Mouse (Mus musculus): ENCODE data around the gene Jarid2.
"Not testable (repeated sequence)": the region's sequence is repeated elsewhere in the genome, so short reads cannot be mapped to it uniquely, and the experiment has no call there.

The Jarid2 gene

DNA sequence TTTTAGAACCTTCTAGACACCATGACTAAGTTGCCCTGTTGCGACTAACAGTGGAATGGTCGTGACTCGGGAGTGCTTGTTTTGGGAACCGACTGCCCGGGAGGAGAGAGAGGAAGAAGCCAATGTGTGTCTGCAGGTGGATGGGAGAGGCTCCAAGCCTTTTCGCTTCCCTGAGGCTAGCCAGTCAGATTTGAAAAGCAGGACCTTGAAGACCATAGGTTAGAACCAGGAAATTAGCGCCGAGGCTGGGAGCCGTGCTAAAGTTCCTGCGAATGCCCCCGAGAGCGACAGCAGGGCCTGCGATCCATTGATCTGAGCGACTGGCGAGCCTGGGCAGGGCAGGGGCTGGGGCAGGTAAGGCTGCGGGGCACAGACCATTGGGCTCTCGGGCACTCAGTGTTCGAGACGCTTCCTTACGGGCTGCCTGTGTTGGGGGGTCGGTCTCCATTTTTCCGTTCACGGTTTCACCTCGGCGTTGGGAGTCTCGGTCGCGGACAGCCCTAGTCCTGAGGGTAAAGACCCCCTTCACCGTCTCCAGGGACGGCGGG is at the start of gene Jarid2:
Jarid2 (plus strand) TSS at position 51 of the 548 bp plus-strand sequence.
- DNase-seq: peak; percentile 60

DNA sequence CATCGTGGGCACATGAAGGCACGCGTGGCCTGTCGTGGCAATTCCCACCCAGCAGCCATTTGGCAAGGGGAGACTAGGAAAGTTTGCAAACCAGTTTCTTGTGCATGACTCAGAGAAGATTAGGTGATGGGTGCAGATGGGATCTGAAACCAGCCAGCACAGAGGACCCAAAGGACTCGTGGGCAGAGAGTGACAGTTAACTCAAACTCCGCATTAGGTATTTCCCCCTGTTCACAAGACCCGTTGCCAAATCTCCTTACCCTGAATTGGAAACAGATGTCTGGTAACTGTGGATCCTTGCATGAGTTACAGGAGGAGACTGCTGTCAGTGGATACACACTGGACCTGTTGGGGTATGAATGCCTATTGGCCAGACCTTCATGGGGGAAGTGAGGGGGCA is 48.2 kb upstream of the Jarid2 start:
- no peak for DNase-seq

DNA sequence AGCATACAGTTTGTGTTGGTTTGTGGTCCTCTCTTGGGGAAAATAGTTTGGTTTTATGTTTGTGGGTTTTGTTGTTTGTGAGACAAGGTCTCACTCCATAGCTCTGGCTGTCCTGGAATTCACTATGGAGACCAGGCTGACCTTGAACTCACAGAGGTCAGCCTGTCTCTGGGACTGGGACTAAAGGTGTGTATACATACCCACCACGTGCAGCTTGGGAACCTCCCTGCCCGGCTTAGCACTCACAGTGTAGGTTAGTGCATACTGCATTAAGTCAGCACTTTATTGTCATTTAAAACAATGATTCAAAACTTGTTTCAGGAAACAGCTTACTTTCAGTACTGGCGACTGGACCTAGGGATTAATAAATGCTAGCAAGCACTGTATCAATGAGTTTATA is 41.1 kb upstream of the Jarid2 start:
- DNase-seq: no peak

DNA sequence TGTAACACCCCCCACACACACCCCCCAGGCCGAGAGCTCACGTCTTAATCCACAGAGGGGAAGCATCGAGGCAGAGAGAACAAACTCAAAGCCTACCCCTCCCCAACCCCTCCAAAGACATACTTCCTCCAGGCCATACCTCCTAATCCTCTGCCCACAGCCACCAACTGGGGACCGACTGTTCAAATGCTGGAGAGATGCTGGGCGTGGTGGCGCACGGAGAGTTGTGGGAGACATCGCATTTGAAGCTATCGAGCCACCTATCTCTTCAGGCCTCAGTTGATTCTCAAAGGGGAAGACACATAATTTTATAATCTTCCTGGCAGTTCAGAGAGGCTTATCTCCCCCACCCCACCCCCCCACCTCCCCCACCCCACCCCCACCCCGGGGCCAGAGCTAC is 31.6 kb upstream of the Jarid2 start:
- DNase-seq: no peak

DNA sequence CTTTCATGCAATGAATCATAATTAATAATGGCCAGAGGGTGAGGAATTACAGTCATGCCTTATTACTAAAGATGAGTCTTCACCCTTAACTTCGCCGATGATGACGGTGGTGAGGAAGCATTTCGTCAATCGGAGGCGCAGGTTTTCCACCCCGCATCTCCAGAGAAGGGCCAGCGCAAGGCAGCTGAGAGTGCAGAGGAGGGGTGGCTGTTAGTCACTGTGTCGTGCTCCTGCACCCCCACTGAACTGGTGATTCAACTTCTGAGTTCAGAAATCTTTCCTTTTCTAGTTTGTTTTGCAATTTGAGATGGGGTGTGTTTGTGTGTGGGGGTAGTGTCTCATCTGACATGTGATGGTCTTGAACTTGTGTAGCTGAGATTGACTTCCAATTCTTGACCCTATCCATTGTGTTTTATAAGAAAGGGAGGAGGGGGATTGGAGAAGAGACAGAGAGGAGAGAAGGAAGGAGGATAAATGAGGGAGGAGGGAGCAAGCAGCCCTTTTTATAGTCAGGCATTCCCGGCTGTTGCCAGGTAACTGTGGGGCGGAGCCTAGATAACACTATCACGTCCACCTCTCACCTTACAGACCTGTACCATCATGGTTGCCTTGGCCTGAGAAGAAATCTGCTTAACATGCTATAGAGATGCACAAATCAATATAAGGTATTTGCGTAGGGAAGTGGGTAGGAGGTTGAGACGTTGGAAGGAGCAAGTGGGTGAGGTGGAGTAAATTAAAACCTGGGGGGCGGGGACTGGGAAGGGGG is 25.1 kb upstream of the Jarid2 start:
- DNase-seq: no peak

DNA sequence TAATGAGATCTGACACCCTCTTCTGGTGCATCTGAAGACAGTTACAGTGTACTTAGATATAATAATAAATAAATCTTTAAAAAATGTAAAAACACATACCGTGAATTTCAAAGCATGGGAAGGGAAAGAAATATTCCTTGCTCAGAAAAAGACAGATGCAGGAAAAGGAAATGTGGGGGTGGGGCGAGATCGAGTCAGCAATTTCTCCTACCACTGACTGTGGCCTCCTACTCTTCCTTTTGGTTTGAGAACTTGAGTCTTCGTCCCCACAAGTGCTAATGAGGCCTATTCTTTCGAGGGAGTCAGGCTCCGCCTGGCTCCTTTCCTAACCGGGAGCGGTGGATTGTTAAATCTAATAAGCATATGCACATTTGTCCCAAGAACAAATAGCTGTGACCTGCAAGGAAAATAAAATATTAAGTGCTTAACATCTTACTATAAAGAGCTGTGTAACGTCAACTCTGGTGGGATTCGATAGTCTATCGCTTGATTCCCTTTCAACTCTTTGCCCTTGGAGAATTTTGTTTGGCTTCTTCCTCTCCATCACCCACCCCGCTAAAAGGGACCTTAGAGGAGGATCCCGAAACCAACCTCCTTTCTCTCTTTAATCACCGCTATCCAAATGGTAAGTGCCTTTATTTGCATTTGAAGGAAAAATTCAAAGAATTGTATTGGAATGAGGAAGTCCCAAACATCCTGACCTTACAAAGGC is 24.1 kb upstream of the Jarid2 start:
- peak; percentile 15 for DNase-seq

DNA sequence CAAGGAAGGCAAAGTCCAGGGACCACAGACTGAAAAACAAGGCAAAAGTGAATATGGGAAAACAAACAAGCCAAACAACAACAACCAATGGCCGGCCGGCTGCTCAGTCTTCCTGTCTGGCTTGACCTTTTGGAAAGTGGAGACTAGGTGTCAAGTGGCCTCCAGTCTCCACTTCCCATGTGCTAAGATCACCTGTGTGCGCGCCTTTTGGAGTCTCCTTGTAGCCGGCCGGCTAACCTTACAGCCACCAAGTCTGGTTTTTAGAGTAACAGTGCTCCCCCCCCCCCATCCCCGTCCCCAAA is 23.6 kb upstream of the Jarid2 start:
- DNase-seq: no peak

DNA sequence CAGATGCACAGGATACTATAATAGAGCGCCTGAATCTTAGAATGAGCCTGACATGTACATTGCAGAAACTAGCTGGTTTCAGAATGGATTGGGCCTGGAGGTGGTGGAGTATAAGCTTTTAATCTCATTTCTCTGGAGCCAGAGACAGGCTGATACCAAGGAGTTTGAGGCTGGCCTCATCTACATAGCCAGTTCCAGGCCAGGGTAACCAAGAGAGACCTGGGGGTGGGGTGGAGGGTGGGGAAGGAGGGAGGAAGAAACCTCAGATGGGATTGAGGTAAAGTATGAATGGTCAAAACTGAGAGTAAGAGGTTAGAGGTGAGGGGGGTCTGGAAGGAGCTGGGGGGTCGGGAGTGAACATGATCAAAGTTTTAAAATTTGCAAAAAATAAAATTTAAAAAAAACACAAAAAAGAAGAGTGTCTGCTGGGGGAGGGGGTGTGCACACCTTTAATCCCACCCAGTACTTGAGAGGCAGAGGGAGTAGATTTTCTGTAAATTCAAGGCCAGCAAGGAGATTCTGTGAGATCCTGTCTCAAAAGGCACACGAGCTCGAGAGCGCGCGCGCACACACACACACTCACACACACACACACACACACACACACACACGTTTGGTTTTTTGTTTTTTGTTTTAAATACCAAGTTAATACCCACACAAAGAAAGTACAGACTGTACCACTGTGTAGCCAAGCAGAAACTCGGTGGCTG is 22.9 kb upstream of the Jarid2 start:
- no peak for DNase-seq

DNA sequence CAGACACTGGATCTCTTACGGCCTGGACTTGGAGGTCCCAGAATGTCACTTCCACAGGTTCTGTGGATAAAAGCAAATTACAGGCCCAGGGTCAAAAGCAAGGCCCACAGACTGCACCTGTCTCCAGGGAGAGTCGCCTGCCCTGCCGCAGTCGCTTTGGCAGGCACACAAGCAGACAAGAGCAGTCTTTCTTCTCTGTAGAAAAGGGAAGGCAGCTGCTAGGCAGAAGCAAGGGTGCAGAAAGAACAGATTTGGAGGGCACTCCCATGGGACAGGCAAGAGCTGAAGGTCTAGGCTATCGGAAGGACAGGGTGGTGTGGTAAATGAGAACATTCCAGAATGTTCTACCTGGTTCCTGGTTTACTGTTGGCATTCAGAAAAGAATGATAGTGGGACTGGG is 22.1 kb upstream of the Jarid2 start:
- no peak for DNase-seq

DNA sequence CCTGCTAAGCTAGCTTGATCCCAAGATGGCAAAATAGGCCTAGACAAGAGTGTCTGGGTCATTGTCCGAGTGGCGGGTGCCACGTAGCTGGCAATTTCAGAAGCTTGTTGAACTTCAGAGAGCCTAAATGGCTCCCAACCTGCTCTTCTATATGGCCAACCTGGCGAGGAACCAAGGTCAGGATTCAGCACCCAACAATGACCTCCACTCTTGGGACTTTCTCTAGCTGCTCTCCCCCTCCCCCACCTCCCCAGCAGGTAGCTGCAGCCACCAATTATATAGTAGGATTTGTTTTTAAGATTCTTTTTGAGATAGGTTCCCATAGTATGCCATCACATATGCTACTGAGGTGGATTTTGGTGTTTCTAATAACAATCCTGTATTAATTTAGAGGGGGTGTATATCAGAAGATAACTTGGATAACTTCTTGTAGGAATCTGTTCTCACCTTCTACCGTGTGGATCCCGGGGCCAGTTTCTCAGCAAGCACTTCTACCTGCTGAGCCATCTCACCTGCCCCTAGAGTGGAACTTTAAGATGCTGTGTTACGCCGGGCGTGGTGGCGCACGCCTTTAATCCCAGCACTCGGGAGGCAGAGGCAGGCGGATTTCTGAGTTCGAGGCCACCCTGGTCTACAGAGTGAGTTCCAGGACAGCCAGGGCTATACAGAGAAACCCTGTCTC is 20.8 kb upstream of the Jarid2 start:
- DNase-seq: no peak

DNA sequence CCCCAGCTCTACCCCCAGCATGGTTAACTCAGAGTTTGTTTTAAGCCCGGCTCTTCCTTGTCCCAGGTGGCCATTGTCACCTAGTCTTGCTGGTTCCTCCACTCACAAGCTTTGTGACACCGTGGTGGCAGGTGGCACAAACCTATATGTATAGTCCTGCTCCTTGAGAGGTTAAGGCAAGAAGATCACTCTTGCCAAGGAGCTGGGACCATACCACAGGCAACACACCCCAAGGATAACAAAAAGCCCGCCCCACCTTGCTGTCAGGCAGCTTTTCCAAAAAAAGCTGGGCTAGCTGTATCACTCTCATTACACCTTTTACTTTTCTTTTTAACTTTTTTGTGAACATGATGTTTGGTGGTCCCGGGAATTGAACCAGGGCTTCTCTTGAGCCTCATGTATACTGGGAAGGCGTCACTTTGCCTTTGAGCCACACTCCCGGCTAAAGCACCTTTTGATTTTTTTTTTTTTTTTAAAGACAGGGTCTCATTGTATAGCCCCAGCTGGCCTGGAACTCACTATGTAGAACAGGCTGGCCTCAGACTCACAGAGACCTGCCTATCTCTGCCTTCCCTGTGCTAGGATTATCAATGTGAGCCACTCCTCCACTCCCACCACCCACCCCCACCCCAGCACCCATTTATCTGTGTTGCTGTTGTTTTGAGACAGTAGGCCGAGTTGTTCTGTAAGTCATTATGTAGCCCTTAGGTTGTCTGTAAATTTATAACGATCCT is 19.4 kb upstream of the Jarid2 start:
- no peak for DNase-seq

DNA sequence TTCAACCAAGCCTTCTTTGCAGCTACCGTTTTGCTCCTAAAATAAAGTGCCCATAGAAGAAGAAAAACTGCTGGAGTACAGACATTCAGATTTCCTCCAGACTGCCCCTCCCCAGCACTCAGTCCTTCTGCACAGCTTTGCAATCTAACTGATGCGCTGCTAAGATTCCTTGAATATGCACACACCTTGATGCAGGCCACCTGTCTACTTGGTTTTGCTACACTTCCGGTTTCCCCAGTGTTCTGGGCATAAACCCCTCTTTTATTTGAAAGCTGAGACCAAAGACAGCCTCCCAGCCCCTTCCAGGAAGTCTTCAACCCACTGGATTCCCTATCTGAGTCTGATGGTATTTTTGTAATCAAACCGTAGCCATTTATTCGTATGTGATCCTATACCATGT is 18.2 kb upstream of the Jarid2 start:
- DNase-seq: no peak

DNA sequence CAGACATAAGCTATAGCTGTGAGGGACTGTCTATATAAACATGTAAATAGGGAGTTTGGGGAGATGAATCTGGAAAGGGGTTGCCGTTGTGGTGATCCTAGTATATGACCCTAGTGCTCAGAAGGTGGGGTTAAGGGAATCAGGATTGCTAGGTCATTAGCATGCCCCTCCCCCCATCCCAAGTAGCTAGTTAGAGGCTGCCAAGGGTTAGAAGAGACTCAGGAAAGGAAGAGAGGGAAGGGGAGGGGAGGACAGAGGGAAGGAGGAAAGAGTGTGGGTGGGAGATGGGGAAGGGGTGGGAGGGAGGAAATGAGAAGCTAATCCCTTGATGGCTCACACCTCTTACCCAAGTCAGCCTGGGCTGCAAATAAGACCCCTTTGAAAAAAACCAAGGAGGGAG is 17.4 kb upstream of the Jarid2 start:
- DNase-seq: no peak

DNA sequence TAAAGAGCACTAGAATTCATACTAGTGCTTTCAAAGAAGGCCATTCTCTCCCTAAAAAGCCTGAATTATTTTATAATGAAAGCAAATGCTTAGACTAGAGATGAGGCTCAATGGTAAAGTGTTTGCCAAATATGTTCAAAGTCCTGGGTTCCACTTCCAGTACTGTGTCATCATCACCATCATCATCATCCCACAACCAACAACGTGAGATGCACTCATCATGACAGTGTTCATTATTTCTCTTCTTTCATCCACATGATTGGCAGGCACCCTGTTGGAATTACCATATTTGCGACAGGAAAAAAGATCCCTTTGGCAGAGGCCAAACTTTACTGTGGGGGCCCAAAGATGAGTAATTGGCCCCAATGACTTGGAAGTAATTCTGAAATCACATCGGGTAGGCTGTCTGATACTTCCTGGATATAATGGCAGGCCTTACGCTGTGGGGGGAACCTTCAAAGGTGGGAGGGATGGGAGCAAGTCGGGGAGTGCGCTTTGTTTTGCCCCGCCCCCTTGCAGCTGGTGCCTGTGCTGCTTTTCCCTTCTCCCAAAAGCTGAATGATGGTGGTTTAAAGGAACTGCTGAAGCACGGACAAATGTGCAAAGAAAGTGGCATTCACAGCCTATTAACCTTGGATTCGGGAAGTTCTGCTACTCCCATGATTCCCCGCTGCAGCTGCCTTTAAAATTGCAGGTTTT is 13.9 kb upstream of the Jarid2 start:
- DNase-seq: no peak

DNA sequence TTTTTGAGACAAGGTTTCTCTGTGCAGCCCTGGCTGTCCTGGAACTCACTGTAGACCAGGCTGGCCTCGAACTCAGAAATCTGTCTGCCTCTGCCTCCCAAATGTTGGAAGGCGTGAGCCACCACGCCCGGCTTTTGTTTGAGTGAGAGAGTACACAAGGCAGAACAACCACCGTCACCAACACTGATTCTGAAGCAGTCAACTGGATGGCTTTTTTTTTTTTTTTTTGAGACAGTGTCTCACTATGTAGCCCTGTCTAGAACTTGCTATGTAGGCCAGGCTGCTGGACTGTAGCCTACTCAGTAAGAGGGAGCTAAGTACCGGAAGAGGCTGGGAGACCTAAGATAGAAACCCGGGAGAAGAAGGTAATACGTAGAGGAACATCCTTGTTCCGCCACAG is 11.4 kb upstream of the Jarid2 start:
- DNase-seq: no peak

DNA sequence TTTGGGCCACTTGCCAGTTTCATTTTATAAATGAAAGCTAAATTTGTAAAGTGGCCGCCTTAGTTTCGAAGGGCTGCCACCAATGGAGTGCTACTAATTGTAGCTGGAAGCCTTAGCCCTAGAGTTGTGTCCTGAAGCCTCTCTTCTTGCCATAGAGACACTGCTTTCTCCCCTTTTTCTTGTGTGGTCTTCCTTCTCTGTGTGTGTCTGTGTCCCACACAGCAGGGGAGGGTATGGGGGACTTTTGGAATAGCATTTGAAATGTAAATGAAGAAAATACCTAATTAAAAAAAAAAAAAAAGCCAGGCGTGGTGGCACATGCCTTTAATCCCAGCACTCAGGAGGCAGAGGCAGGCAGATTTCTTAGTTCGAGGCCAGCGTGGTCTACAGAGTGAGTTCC is 10.8 kb upstream of the Jarid2 start:
- DNase-seq: not testable (repeated sequence)

DNA sequence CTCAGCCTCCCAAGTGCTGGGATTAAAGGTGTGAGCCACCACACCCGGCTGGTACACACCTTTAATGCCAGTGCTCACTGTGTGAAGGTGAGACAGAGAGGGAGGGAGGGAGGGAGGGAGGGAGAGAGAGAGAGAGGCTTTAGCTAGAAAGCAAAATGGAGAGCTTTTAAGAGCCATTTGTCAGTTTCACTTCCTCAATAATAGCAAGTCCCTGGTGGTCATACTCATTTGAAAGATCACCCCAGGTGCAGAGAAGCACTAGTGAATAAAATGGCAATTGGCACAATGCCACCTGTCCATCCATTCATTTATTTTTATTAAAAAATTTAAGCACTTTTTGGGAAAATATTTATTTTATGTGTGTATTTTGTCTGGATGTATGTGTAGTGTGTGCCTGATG is 9.2 kb upstream of the Jarid2 start:
- no peak for DNase-seq

DNA sequence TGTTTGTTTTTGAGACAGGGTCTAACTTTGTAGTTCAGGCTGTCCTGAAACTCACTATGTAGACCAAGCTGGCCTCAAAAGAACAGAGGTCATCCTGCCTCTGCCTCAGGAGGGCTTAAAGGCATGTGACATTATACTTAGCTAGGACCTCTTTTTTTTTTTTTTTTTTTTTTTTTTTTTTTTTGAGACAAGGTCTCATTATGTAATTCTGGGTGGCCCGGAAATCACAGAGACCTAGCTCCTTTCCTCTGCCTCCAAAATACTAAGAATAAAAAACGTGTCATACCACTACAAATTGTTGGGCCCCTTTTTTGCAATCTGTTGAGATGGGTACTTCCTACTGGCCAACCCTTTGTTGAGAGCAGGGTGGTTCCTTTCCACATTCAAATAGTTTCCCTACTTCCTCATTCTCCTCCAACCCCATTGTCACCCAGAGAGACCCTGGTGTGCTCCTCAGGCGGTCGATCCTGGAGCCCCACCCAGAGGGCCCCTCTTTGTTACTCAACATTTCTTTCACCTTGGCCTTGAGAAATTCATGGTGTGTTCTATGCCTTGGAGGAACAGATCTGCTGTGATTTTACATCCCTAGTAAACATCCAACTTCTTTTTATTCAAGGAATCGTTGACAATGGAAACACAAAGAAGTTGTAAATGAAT is 7.3 kb upstream of the Jarid2 start:
- DNase-seq: no peak

DNA sequence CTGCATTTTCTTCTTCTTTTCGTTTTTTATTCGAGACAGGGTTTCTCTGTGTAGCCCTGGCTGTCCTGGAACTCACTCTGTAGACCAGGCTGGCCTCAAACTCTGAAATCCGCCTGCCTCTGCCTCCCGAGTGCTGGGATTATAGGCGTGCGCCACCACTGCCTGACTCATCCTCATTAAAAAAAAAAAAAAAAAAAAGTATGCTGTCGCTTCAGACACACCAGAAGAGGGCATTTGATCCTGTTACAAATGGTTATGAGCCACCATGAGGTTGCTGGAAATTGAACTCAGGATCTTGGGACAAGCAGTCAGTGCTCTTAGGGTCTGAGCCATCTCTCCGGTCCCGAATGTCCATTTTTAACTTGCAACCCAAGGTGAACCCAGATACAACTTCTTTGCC is 5.8 kb upstream of the Jarid2 start:
- DNase-seq: not testable (repeated sequence)

DNA sequence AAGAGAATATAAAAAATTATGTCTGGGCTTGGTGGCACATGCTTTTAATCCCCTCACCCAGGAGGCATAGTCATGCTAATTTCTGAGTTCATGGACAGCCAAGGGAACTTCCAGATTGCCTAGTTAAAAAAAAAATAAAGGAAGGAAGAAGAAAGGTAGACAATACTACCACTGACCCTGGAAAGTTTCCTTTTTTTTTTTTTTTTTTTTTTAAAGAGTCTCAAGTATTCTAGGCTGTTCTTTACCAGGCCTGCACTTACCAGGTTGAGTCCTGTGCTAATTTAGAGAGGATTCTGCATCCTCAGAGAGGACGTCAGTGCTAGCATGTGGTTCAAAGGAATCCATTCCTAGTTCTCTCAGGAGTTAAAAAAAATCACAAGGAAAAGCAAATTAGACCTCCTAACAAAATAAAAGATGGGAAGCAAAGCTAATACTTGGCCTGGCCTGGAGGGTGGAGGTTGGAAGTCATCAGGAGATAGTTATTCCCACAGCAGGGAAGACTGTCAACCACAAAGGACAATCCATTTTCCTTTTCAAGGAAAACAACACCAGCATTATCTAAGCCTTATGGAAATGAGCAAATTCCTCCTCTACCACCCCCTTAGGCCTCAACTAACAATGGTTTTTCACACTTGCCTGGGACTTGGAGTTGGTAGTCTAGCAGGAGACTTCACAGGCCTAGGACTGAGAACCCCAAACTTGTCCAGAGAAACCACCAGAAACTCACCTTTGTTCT is 961 bp upstream of the Jarid2 start:
- DNase-seq: no peak

Measured in kidney, postnatal 14 days (tissue).